Mouse (Mus musculus) liver, embryonic 14.5 days (tissue): ENCODE data around the gene Hoxa13. TPM values are rescaled to one million over a fixed set of nuclear protein-coding genes. Genes with fewer than 3 reads are reported as not detected.

Source experiments
- ATAC-seq: fragments of 200-750 bp; cut with Nextera tagmentation; 2 replicates; pipeline ENCODE4 v1.8.0; 2017; ENCODE audit warnings: moderate number of reproducible peaks, mild to moderate bottlenecking, moderate library complexity; ENCODE audit not compliant: insufficient read depth
- DNase-seq, 3 experiments: peaks; one replicate each; pipeline ENCODE4 v3.0.0-alpha.2; 2012 to 2013; ENCODE audit warnings: low read depth in 3 of 3, low spot score in 3 of 3
- H3K27ac ChIP-seq: fragments of 300-500 bp; sonication (generic); 2 replicates; pipeline ENCODE4 v1.5.1; 2014; ENCODE audit warnings: moderate library complexity, mild to moderate bottlenecking, control low read depth, inconsistent platforms
- H3K27me3 ChIP-seq: fragments of 300-500 bp; sonication (generic); 2 replicates; pipeline ENCODE4 v1.6.1; 2014; ENCODE audit warnings: mild to moderate bottlenecking, low read length, moderate library complexity; ENCODE audit not compliant: control insufficient read depth, insufficient read depth
- H3K36me3 ChIP-seq: fragments of 300-500 bp; sonication (generic); replicated peaks from 2 replicates; pipeline ENCODE4 v1.6.1; 2014; ENCODE audit warnings: low read depth; ENCODE audit not compliant: control insufficient read depth, insufficient read depth
- H3K4me1 ChIP-seq, 2 experiments: fragments of 200-500 bp in 1 of 2; fragments of 300-500 bp in 1 of 2; sonication (generic) in 1 of 2; replicated peaks; 2 replicates each; pipeline ENCODE4 v1.6.1; 2012 to 2014; ENCODE audit warnings: antibody characterized with exemption in 1 of 2, inconsistent platforms in 1 of 2, low read length in 1 of 2; ENCODE audit not compliant: control insufficient read depth in 2 of 2, insufficient read depth in 2 of 2
- H3K4me2 ChIP-seq: fragments of 300-500 bp; sonication (generic); 2 replicates; pipeline ENCODE4 v1.6.1; 2014; ENCODE audit warnings: low read depth, mild to moderate bottlenecking, control low read depth, moderate library complexity
- H3K4me3 ChIP-seq, 2 experiments: fragments of 200-500 bp in 1 of 2; fragments of 300-500 bp in 1 of 2; sonication (generic) in 1 of 2; 2 replicates each; pipeline ENCODE4 v1.5.1; 2012 to 2014; ENCODE audit warnings: low read depth in 2 of 2, low read length in 2 of 2, mild to moderate bottlenecking in 2 of 2, control low read depth in 1 of 2, inconsistent platforms in 1 of 2, moderate library complexity in 1 of 2; ENCODE audit not compliant: insufficient read depth in 1 of 2
- H3K9ac ChIP-seq: fragments of 300-500 bp; sonication (generic); replicated peaks from 2 replicates; pipeline ENCODE4 v1.6.1; 2014; ENCODE audit warnings: mild to moderate bottlenecking, control low read depth, moderate library complexity
- H3K9me3 ChIP-seq: fragments of 300-500 bp; sonication (generic); 2 replicates; pipeline ENCODE4 v1.6.1; 2016; ENCODE audit warnings: low read length, mixed read lengths; ENCODE audit not compliant: control insufficient read depth
- CTCF ChIP-seq: IDR thresholded peaks from 2 replicates; pipeline ENCODE4 v1.5.1; 2016; ENCODE audit warnings: antibody characterized with exemption, low read depth, control low read depth
- EP300 ChIP-seq: IDR thresholded peaks from 2 replicates; pipeline ENCODE4 v1.6.1; 2016; ENCODE audit warnings: antibody characterized with exemption, low read depth
- WGBS: fragments of 180-500 bp; shearing (Covaris S2); extraction: QIAGEN DNeasy Blood & Tissue Kit; methylation state at CpG from one replicate; pipeline ENCODE4 v1.1.7; 2014; ENCODE audit not compliant: insufficient replicate concordance; 5-methylcytosine and 5-hydroxymethylcytosine counted together
- polyA plus RNA-seq, 2 experiments: library from polyadenylated mRNA; depleted of rRNA in 1 of 2; stranded (reverse) in 1 of 2; unstranded in 1 of 2; fragments of >200 nt; fragmentation: Nextera tagmentation in 1 of 2; extraction: Ambion mirVana in 1 of 2; gene quantifications; 2 replicates each; pipeline versions ENCODE4 v1.2.1 to v1.2.3; 2012 to 2014

The Hoxa13 gene
- polyA plus RNA-seq, 2 experiments, result 0.02 TPM; not detected in 1

DNA sequence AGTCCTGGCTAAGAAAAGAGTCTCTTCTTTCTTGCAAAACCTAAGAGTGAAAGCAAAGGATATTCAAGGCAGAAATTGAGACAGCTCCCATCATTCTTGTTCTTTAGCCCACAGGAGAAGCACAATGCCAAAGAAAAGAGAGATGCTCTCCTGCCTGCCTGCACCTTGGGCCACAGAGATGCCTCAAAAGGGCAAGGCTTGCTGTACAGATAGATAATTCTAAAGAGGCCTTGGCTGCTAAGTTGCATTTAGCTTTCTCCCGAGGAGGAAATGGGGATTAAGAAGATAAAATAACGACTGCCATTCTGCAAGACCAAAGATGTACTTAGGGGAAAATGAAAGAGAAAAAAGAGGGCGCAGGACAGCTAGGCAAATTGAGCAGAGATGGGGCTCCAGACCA lies 13.8 kb downstream of the Hoxa13 start:
- no peak for ATAC-seq
- Histone ChIP-seq H3K4me2 (no peak overlapping the region), H3K4me3 (no peak overlapping the region), H3K36me3 (no peaks in the 10 kb centered on the region), H3K9ac (no peak overlapping the region), H3K4me1 (no peaks in the 10 kb centered on the region), H3K9me3 (no peaks in the 10 kb centered on the region), H3K27me3 (peaks cover 98% of the 10 kb centered on the region), H3K27ac (no peak overlapping the region)
- no peak for DNase-seq
- 1% methylated on average over 3 of the region's 3 CpGs for WGBS
- TF ChIP-seq EP300, result no peak
- no peak for TF ChIP-seq CTCF

DNA sequence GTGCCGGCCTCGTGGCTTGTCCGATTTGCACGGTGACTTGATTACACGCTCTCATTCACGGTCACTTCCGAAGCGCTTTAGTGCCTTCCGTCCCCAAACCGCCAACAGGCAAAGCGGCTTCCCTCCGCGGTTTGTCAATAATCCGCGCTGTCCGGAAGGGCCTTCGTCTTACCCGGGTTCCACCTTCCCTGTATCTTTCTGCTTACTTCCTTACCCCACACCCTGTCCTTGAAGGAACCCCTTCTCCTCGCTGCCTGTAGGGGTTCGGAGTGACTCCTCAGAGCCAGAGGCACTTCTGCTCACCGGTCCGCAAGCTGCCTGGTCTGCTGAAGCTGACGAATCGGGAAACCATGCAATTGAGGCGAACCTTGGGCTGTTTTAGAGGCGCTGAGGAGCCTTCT lies 14.3 kb downstream of the Hoxa13 start:
- Histone ChIP-seq H3K4me2 (no peak overlapping the region), H3K4me3 (no peak overlapping the region), H3K36me3 (no peaks in the 10 kb centered on the region), H3K9ac (no peak overlapping the region), H3K4me1 (no peaks in the 10 kb centered on the region), H3K9me3 (no peaks in the 10 kb centered on the region), H3K27me3 (peaks cover 98% of the 10 kb centered on the region), H3K27ac (no peak overlapping the region)
- TF ChIP-seq CTCF (no peak), EP300 (no peak)
- no peak for DNase-seq
- whole genome bisulfite sequencing, result under 1% methylated on average over 26 of the region's 26 CpGs
- no peak for ATAC-seq

DNA sequence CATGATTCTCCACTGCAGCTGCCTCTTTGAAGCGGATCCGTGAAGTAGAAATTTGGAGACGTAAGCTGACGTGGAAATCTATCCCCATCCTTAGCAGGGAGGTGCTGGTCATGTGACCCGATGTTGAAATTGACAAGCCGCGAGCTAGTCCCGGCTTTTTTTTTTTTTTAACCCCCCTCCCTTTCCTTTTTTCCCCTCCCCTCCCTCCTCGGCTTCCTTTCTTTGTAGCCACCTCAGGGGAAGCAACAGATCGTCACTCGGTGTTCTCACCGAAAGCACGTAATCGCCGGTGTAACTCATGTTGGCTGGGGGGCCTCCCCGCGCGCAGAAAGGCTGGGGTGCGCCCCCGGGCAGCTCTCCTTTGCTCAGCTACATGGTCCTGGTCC lies 14.9 kb downstream of the Hoxa13 start, which contains the start of gene Hoxa11:
Gene Hoxa11, minus strand, starts transcription at position 54 of the 386 bp plus-strand sequence.
- H3K4me1 ChIP-seq, result no peaks in the 10 kb centered on the region
- no peak within 1 kb of the TSS for H3K4me3 ChIP-seq
- H3K9me3 ChIP-seq, result no peaks in the 10 kb centered on the region
- H3K27ac ChIP-seq, result no peak within 1 kb of the TSS
- H3K27me3 ChIP-seq, result peaks cover 98% of the 10 kb centered on the region
- H3K9ac ChIP-seq, result no peak within 1 kb of the TSS
- ATAC-seq (no peak), DNase-seq (no peak)
- no peaks in the 10 kb centered on the region for H3K36me3 ChIP-seq
- 4% methylated on average over 20 of the region's 20 CpGs for WGBS
- no peak within 1 kb of the TSS for H3K4me2 ChIP-seq
- TF ChIP-seq CTCF (no peak), EP300 (no peak)

DNA sequence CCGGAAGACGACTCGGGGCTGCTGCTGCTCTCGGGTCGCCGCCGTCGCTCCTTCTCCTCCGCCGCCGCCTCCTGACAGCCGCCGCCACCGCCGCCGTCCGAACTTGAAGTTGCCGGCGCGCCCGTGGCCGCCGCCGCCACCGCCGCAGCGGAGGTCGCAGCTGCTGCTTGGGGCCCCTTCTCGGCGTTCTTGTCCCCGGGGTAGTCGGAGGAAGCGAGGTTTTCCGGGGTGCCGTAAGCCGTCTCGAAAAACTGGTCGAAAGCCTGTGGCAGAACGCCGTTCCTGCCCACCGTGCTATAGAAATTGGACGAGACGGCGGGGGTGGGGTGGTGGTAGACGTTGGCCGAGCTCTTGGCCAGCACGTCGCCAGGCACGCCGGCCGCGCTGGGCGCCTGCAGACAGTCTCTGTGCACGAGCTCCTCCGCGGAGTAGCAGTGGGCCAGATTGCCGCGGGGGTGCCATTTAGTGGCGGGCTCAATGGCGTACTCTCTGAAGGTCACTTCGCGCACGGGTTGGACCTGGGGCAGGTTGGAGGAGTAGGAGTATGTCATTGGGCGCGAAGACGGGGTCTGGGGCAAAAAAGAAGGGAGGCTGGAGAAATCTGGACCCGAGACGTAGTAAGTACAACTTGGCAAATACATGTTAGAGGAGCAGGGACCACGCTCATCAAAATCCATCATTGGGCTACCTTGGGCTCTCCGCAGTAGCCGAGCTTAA lies 15.5 kb downstream of the Hoxa13 start:
- Histone ChIP-seq H3K27me3 (peaks cover 100% of the 10 kb centered on the region), H3K27ac (no peak overlapping the region), H3K4me3 (no peak overlapping the region), H3K4me2 (no peak overlapping the region), H3K36me3 (no peaks in the 10 kb centered on the region), H3K9me3 (no peaks in the 10 kb centered on the region), H3K9ac (no peak overlapping the region), H3K4me1 (no peaks in the 10 kb centered on the region)
- ATAC-seq (no peak), DNase-seq (no peak)
- TF ChIP-seq EP300 (no peak), CTCF (no peak)
- whole genome bisulfite sequencing, result 1% methylated on average over 71 of the region's 71 CpGs

DNA sequence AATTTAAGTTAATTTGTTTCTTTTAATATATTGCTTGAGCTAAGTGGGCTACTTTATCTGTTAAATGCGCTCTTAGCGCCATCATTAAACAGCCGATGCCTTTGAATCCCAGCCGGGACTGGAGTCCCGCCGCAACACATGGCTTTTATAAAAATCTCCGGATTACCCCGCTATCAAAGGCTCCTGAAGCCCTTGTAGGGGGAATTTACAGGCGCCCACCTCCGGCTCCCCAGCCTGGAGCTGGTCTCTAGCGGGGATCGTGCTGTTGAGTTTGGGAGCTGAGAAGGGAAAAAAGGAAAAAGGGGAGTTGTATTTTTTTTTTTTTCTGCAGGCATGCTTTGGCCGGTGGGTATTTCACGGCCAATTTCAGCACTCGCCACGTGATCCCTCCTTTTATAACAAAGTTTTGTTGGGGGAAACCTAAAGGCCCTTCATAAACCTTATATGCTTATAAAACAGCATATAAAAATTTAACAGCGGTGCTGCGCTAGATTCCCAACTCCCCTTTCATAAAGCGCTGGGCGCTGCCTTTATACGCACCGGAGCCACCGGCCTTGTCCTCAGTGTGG lies 16.1 kb downstream of the Hoxa13 start:
- no peaks in the 10 kb centered on the region for H3K9me3 ChIP-seq
- WGBS, result 1% methylated on average over 23 of the region's 23 CpGs
- TF ChIP-seq EP300 (no peak), CTCF (no peak)
- no peak overlapping the region for H3K4me3 ChIP-seq
- H3K36me3 ChIP-seq, result no peaks in the 10 kb centered on the region
- no peak overlapping the region for H3K9ac ChIP-seq
- ATAC-seq (no peak), DNase-seq (no peak)
- no peak overlapping the region for H3K4me2 ChIP-seq
- no peaks in the 10 kb centered on the region for H3K4me1 ChIP-seq
- no peak overlapping the region for H3K27ac ChIP-seq
- H3K27me3 ChIP-seq, result peaks cover 100% of the 10 kb centered on the region
